Mouse (Mus musculus) cortical plate, adult 2 months (tissue): ENCODE measurements around the gene A930002H24Rik.

Source experiments
- CTCF ChIP-seq: fragments of 200-500 bp; IDR thresholded peaks from 2 replicates; pipeline ENCODE4 v1.5.1; 2011; ENCODE audit warnings: mild to moderate bottlenecking, control low read depth, low read length; ENCODE audit not compliant: insufficient read depth; ENCODE audit errors: extremely low read depth
- POLR2A ChIP-seq: fragments of 200-500 bp; IDR thresholded peaks from 2 replicates; pipeline ENCODE4 v1.6.1; 2011; ENCODE audit warnings: mild to moderate bottlenecking, low read length, control low read depth; ENCODE audit not compliant: insufficient read depth; ENCODE audit errors: extremely low read depth

DNA sequence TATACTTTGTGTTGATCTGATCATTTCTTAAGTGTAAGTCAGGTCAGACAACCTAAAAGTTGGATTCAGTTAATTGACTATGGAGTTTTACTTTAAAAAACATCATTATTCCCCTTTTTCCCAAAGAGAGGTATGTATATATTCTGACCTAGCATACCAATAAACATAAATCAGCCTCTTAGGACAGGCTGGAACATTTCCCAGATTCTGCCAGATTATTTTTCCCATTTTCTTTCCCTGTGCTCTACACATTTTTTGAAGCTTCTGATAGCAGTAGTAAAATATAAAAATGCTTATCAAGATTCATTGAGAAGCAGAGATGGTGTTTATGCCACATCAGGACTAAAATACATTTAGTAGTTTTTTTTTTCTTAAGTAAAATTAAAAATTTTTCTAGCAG, 27.0 kb upstream of the A930002H24Rik start:
- TF ChIP-seq CTCF = no peak
- TF ChIP-seq POLR2A = no peak
